Mouse (Mus musculus) E14TG2a.4 (cell line): ENCODE measurements around the gene Kcng1.

Experiments used
- CTCF ChIP-seq: conservative IDR thresholded peaks from 2 replicates; pipeline ENCODE4 v1.5.1; 2014; ENCODE audit warnings: low read length
- NANOG ChIP-seq: IDR thresholded peaks from 2 replicates; pipeline ENCODE4 v1.6.1; 2014; ENCODE audit warnings: borderline replicate concordance, low read length, mixed read lengths
- POU5F1 ChIP-seq: IDR thresholded peaks from 2 replicates; pipeline ENCODE4 v1.6.1; 2014; ENCODE audit warnings: low read length, borderline replicate concordance

DNA sequence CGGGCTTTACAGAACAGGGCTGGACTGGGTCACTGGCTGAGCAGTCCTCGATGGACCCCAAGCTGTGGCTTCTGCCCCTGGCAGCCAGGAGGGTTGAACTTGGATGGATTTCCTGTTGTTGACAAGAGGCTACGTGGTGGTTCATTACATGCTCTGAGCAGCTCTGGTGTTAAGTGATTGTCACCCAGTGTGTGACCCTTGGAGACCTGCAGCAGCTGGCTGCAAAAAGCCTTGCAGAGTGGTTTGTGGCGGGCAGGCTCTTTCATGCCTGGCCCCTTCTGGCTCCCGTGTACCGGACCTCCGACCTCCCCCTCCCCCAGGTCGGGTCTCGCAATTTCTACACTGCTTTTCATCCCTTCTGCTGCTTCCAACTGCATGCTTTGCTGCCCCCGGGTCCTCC is 10.5 kb upstream of the Kcng1 start:
- TF ChIP-seq CTCF (no peak), NANOG (no peak), POU5F1 (no peak)
